Mouse (Mus musculus) kidney, embryonic 15.5 days (tissue): ENCODE results near the gene Usp19. TPM values are rescaled to one million over a fixed set of nuclear protein-coding genes. Genes with fewer than 3 reads are reported as not detected.

Experiments used
- ATAC-seq: fragments of 200-750 bp; cut with Nextera tagmentation; replicated peaks from 2 replicates; pipeline ENCODE4 v1.8.0; 2017; ENCODE audit warnings: moderate TSS enrichment; ENCODE audit not compliant: low FRiP score
- H3K27ac ChIP-seq: fragments of 300-500 bp; sonication (generic); 2 replicates; pipeline ENCODE4 v1.5.1; 2015; ENCODE audit warnings: mild to moderate bottlenecking, inconsistent platforms
- H3K27me3 ChIP-seq: fragments of 300-500 bp; sonication (generic); 2 replicates; pipeline ENCODE4 v1.6.1; 2015; ENCODE audit warnings: inconsistent platforms
- H3K36me3 ChIP-seq: fragments of 300-500 bp; sonication (generic); 2 replicates; pipeline ENCODE4 v1.6.1; 2015; ENCODE audit warnings: inconsistent platforms
- H3K4me1 ChIP-seq: fragments of 300-500 bp; sonication (generic); 2 replicates; pipeline ENCODE4 v1.6.1; 2015; ENCODE audit warnings: inconsistent platforms
- H3K4me2 ChIP-seq: fragments of 300-500 bp; sonication (generic); 2 replicates; pipeline ENCODE4 v1.6.1; 2015; ENCODE audit warnings: moderate library complexity, mild to moderate bottlenecking, inconsistent platforms
- H3K4me3 ChIP-seq: fragments of 300-500 bp; sonication (generic); replicated peaks from 2 replicates; pipeline ENCODE4 v1.5.1; 2015; ENCODE audit warnings: mild to moderate bottlenecking, inconsistent platforms
- H3K9ac ChIP-seq: fragments of 300-500 bp; sonication (generic); 2 replicates; pipeline ENCODE4 v1.6.1; 2015; ENCODE audit warnings: mild to moderate bottlenecking, inconsistent platforms
- H3K9me3 ChIP-seq: fragments of 300-500 bp; sonication (generic); replicated peaks from 2 replicates; pipeline ENCODE4 v1.6.1; 2016; ENCODE audit warnings: inconsistent platforms
- WGBS: fragments of 180-500 bp; shearing (Covaris S2); methylation state at CpG from one replicate; pipeline ENCODE4 v1.1.7; 2015; ENCODE audit warnings: mixed read lengths; 5-methylcytosine and 5-hydroxymethylcytosine counted together
- polyA plus RNA-seq: library from polyadenylated mRNA; unstranded; fragments of >200 nt; fragmentation: Nextera tagmentation; extraction: Ambion mirVana; gene quantifications from 2 replicates; pipeline ENCODE4 v1.2.1, GENCODE M21; 2015

The Usp19 gene
- polyA plus RNA-seq, 1 experiment from 2014 or later = 78.8 TPM

GRCm38 (mm10) chr9:108489215-108489614 is 1.2 kb upstream of the Usp19 start:
- Histone ChIP-seq H3K9ac (no peak overlapping the region), H3K4me2 (no peak overlapping the region), H3K4me3 (no peak overlapping the region), H3K36me3 (peaks cover 79% of the 10 kb centered on the region), H3K27me3 (no peaks in the 10 kb centered on the region), H3K9me3 (no peaks in the 10 kb centered on the region), H3K27ac (no peak overlapping the region), H3K4me1 (peaks cover 21% of the 10 kb centered on the region)
- ATAC-seq = no peak
- WGBS = 95% methylated on average over 20 of the region's 20 CpGs

GRCm38 (mm10) chr9:108489702-108490558 is 472 bp upstream of the Usp19 start:
- 59% methylated on average over 26 of the region's 26 CpGs for WGBS
- H3K27ac ChIP-seq = peak overlapping the region; percentile 98
- H3K9ac ChIP-seq = peak overlapping the region; percentile 97; the same call in 1 of the 2 replicates
- H3K36me3 ChIP-seq = peaks cover 79% of the 10 kb centered on the region
- peaks cover 21% of the 10 kb centered on the region for H3K4me1 ChIP-seq
- H3K4me3 ChIP-seq = peak overlapping the region; percentile 99
- H3K4me2 ChIP-seq = peak overlapping the region; percentile 72
- ATAC-seq = peak; percentile 19; the same call in 1 of the 2 replicates
- no peaks in the 10 kb centered on the region for H3K9me3 ChIP-seq
- no peaks in the 10 kb centered on the region for H3K27me3 ChIP-seq

- Histone ChIP-seq H3K4me2 (peak overlapping the region; percentile 72), H3K27me3 (no peaks in the 10 kb centered on the region), H3K27ac (peak overlapping the region; percentile 98), H3K36me3 (peaks cover 79% of the 10 kb centered on the region), H3K9me3 (no peaks in the 10 kb centered on the region), H3K4me1 (peaks cover 21% of the 10 kb centered on the region), H3K4me3 (peak overlapping the region; percentile 99), H3K9ac (peak overlapping the region; percentile 97)
- ATAC-seq = no peak
- 8% methylated on average over 12 of the region's 12 CpGs for WGBS
These were observed 831 bp downstream of the Usp19 start for GRCm38 (mm10) chr9:108491286-108491580.

- peaks cover 79% of the 10 kb centered on the region for H3K36me3 ChIP-seq
- H3K27ac ChIP-seq = 0 out of 2 replicates have a peak overlapping the region, but pooled peaks have one; percentile 98
- peaks cover 21% of the 10 kb centered on the region for H3K4me1 ChIP-seq
- no peaks in the 10 kb centered on the region for H3K9me3 ChIP-seq
- peak overlapping the region; percentile 99 for H3K4me3 ChIP-seq
- H3K27me3 ChIP-seq = no peaks in the 10 kb centered on the region
- WGBS = 78% methylated on average over 16 of the region's 16 CpGs
- peak overlapping the region; percentile 97 for H3K9ac ChIP-seq
- ATAC-seq = no peak
- H3K4me2 ChIP-seq = peak overlapping the region; percentile 72
These were observed 1.8 kb downstream of the Usp19 start for GRCm38 (mm10) chr9:108492043-108492750.

- Histone ChIP-seq H3K9ac (no peak overlapping the region), H3K27me3 (no peaks in the 10 kb centered on the region), H3K4me2 (no peak overlapping the region), H3K36me3 (peaks cover 79% of the 10 kb centered on the region), H3K4me3 (no peak overlapping the region), H3K27ac (no peak overlapping the region), H3K9me3 (no peaks in the 10 kb centered on the region), H3K4me1 (peaks cover 21% of the 10 kb centered on the region)
- 98% methylated on average over 8 of the region's 8 CpGs for WGBS
- no peak for ATAC-seq
These were observed 2.8 kb downstream of the Usp19 start for GRCm38 (mm10) chr9:108493246-108493645.

GRCm38 (mm10) chr9:108494146-108494825 is 3.9 kb downstream of the Usp19 start:
- Histone ChIP-seq H3K4me2 (no peak overlapping the region), H3K27ac (no peak overlapping the region), H3K9me3 (no peaks in the 10 kb centered on the region), H3K36me3 (peaks cover 79% of the 10 kb centered on the region), H3K9ac (no peak overlapping the region), H3K4me1 (peaks cover 21% of the 10 kb centered on the region), H3K27me3 (no peaks in the 10 kb centered on the region), H3K4me3 (no peak overlapping the region)
- whole genome bisulfite sequencing = 95% methylated on average over 19 of the region's 19 CpGs
- no peak for ATAC-seq

- no peak for ATAC-seq
- H3K36me3 ChIP-seq = peaks cover 80% of the 10 kb centered on the region
- WGBS = 83% methylated on average over 10 of the region's 10 CpGs
These were observed 4.5 kb downstream of the Usp19 start for GRCm38 (mm10) chr9:108494905-108495304.

GRCm38 (mm10) chr9:108499231-108499630 is 8.8 kb downstream of the Usp19 start:
- H3K9ac ChIP-seq = no peak overlapping the region
- no peaks in the 10 kb centered on the region for H3K4me1 ChIP-seq
- WGBS = 96% methylated on average over 7 of the region's 7 CpGs
- H3K4me2 ChIP-seq = no peak overlapping the region
- H3K27me3 ChIP-seq = no peaks in the 10 kb centered on the region
- no peaks in the 10 kb centered on the region for H3K9me3 ChIP-seq
- ATAC-seq = no peak
- no peak overlapping the region for H3K27ac ChIP-seq
- H3K36me3 ChIP-seq = peaks cover 94% of the 10 kb centered on the region
- no peak overlapping the region for H3K4me3 ChIP-seq

More at GRCm38 (mm10) chr9:108494905-108495304, 4.5 kb downstream of the Usp19 start:
- Histone ChIP-seq H3K9me3 (no peaks in the 10 kb centered on the region), H3K27ac (no peak overlapping the region), H3K27me3 (no peaks in the 10 kb centered on the region), H3K4me1 (peaks cover 15% of the 10 kb centered on the region), H3K4me3 (no peak overlapping the region), H3K9ac (no peak overlapping the region), H3K4me2 (no peak overlapping the region)

- H3K36me3 ChIP-seq = peaks cover 87% of the 10 kb centered on the region
- no peak overlapping the region for H3K27ac ChIP-seq
- ATAC-seq = no peak
- H3K9ac ChIP-seq = no peak overlapping the region
- no peaks in the 10 kb centered on the region for H3K27me3 ChIP-seq
- no peak overlapping the region for H3K4me2 ChIP-seq
- no peaks in the 10 kb centered on the region for H3K9me3 ChIP-seq
- 96% methylated on average over 15 of the region's 15 CpGs for WGBS
- no peaks in the 10 kb centered on the region for H3K4me1 ChIP-seq
- H3K4me3 ChIP-seq = no peak overlapping the region
These were observed 9.5 kb downstream of the Usp19 start for GRCm38 (mm10) chr9:108499943-108500342.

GRCm38 (mm10) chr9:108506901-108507300 is 16.5 kb downstream of the Usp19 start:
- Histone ChIP-seq H3K27ac (peak overlapping the region; percentile 91), H3K4me3 (peak overlapping the region; percentile 76), H3K4me2 (peak overlapping the region; percentile 73), H3K9ac (peak overlapping the region; percentile 68; the same call in 1 of the 2 replicates), H3K27me3 (no peaks in the 10 kb centered on the region), H3K4me1 (peaks cover 16% of the 10 kb centered on the region), H3K36me3 (peaks cover 47% of the 10 kb centered on the region), H3K9me3 (no peaks in the 10 kb centered on the region)
- no peak for ATAC-seq
- WGBS = 86% methylated on average over 7 of the region's 7 CpGs

- Histone ChIP-seq H3K9ac (peak within 1 kb of the TSS; percentile 68), H3K9me3 (no peaks in the 10 kb centered on the region), H3K4me2 (peak within 1 kb of the TSS; percentile 73), H3K27me3 (no peaks in the 10 kb centered on the region), H3K27ac (peak within 1 kb of the TSS; percentile 91), H3K36me3 (peaks cover 47% of the 10 kb centered on the region), H3K4me1 (peaks cover 16% of the 10 kb centered on the region), H3K4me3 (peak within 1 kb of the TSS; percentile 76)
- under 1% methylated on average over 37 of the region's 37 CpGs for WGBS
- peak; percentile 98 for ATAC-seq
These were observed 17.4 kb downstream of the Usp19 start, which contains the start of gene Qars for GRCm38 (mm10) chr9:108507619-108508434. Qars (plus strand) TSS chr9:108507706.
